Mouse (Mus musculus) heart, adult 8-10 months (tissue): Measurements from ENCODE around the gene 4930562C15Rik. TPM values are rescaled to one million over a fixed set of nuclear protein-coding genes. Genes with fewer than 3 reads are reported as not detected.

Experiments used
- DNase-seq: peaks from one replicate; pipeline ENCODE4 v3.0.0; 2022; ENCODE audit warnings: low spot score
- total RNA-seq, 4 experiments: library from RNA; stranded (reverse); gene quantifications; 2 replicates each; pipeline ENCODE4 v1.2.4; 2022

4930562C15Rik gene
- total RNA-seq, 4 experiments from 2014 or later: not detected

DNA sequence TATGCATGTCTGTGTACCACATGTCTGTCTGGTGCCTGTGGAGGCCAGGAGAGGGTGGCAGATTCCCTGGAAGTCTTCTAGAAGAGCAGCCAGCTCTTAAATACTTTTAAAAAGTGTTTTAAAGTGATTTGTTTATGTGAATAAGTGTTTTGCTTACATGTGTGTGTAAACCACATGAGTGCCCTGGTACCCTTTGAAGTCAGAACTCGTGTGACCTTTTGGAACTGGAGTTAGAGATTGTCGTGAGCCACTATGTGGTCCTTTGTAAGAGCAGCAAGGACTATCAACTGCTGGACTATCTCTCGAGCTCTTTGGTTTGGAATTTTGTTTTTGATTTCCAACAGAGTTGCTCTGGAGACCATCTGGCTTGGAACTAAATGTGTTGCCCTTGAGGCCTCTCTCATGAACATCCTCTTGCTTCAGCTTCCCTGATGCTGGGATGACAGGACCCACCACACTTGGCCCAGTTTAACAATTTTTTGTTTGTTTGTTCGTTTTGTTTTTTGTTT, 55.0 kb downstream of the 4930562C15Rik start:
- peak; percentile 56 for DNase-seq

DNA sequence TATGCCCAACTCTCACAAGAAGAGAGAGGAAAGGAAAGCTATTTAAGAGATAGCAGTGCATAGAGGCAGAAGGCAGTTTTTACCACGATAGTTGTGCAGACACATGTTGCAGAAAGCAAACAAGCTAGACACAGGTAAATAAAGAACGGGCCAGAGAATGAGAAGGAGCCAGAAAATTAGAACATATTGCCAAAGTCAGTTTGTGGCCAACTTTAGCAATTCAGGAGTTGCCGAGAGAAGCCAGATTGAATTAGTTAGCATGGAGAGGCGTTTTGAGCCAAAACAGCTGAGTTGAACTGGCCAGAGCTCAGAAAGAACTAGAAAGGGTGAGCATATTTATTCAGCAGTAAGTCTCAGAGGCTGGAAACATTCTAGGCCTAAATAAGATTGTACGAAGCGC, 57.0 kb downstream of the 4930562C15Rik start:
- DNase-seq: no peak

DNA sequence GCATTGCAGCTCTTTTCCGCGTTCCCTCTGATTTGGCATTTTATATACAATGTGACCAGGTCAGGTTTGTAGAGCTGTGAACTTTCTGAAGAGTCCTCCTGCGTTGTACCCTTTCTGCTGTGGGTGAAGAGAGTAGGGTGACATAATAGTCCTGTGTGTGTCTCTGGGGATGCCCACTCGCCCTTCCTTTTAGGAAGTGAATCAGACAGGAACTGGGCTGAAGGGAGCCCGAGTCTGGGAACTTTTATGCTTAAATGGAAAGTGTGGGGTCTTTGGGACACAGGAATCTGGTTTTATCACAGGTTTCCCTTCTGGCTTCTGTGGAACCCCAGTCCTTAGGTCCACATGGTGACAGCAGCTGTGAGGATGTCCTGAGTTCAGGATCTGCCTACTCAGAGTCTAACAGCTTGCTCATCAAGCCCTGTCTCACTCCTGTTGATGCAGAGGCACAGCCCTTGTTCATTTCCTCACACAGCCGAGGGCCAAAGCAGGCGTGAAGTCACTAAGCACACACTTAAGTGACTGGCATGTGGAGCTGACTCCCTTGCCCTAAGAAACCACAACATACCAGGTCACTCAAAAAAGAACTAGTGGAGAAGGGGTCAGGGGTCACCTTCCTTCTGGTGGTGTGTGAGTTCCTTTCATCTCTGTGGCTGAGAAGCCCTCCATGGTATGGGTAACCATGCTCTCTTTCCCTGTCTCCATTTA, 59.1 kb downstream of the 4930562C15Rik start:
- DNase-seq: no peak

GRCm38 (mm10) chr16:4896249-4897027, 61.2 kb downstream of the 4930562C15Rik start:
- peak; percentile 69 for DNase-seq

DNA sequence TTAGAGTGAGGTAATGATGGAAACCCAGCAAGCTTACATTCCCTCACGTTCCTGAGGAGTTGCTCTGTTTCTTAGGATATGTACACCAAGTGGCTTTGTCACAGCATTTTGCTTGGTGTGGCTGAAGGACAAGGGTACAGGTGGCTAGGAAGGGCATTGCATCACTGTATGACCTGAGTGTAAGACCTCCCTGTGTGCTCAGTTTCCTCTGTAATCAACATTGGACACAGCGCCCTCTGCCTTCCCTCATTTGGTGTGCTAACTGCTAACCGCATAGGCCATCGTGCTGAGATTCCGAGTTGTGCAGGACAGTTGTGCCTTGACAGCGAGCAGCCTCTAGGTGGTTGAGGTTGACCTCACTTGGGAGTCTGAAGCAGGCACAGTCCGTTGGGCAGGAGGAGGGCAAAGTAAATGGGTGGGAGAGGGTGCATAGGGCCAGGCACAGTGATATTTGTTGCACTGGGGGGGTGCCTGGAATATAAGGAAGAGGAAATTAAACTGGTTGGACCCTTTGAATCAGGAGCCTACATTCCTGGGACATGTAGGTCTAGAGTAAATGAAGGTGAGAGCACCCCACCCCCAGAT, 62.0 kb downstream of the 4930562C15Rik start:
- DNase-seq: no peak

DNA sequence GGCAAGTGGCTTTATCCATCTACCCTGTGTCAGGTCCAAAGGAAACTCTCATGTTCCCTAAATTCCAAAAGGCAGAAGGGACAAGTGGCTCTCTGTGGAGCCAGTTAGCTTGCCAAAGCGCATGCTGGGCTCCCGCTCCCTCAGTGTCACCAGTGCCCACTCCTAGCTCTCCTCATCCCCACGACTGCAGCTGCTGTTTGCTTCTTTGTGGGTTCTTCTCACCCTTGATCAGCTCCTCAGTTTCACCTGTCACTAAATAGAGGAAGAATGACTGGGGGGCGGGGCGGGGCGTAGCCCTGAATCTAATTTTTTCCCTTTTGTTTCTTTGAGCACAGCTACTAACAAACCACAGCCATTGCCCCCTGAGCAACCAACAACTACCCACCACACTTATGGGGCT, 63.7 kb downstream of the 4930562C15Rik start:
- DNase-seq: no peak

GRCm38 (mm10) chr16:4899711-4900110, 64.5 kb downstream of the 4930562C15Rik start:
- DNase-seq: no peak

- DNase-seq: no peak
Observed at GRCm38 (mm10) chr16:4901167-4901566, 66.0 kb downstream of the 4930562C15Rik start.

- no peak for DNase-seq
Observed at GRCm38 (mm10) chr16:4902390-4902789, 67.2 kb downstream of the 4930562C15Rik start.

- DNase-seq: no peak
Observed at GRCm38 (mm10) chr16:4903491-4904102, 68.4 kb downstream of the 4930562C15Rik start.

GRCm38 (mm10) chr16:4904878-4905277, 69.7 kb downstream of the 4930562C15Rik start:
- DNase-seq: no peak

DNA sequence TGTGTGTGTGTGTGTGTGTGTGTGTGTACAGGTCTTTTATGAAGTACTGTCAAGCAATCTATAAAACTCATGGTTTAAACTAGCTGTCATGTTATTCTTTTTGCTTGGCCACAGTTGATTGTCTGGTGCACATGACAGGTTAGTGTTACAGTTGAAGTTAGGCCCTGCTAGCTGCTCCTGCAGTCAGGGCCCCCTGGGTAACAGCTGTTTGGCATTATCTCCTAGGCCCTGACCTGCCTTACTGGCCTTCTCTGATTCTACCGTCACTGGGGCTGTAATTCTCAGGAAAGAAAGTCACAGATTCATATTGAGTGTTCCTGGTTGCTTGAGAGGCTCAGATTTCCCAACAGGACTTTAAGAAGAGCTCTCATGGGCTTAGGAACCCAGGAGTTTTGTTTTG, 70.4 kb downstream of the 4930562C15Rik start:
- no peak for DNase-seq

GRCm38 (mm10) chr16:4906559-4906958, 71.3 kb downstream of the 4930562C15Rik start:
- no peak for DNase-seq

- no peak for DNase-seq
Observed at GRCm38 (mm10) chr16:4907386-4907785, 72.2 kb downstream of the 4930562C15Rik start.

DNA sequence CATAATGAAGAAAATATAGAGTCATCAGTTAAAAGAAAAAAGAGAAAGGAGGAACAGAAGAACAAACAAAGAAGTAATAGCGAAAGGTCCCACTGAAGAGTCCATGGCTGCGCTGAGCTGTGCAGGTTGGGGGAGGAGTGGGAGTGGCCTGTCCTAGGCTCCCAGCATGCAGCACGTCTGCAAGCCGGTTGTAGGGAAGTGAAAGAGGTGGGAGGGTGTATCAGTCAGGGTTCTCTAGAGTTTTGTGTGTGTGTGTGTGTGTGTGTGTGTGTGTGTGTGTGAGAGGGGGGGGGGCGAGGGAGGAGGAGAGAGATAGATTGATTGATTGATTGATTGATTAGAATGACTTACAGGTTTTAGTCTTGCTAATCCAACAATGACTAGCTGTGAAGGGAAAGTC, 72.8 kb downstream of the 4930562C15Rik start:
- no peak for DNase-seq

DNA sequence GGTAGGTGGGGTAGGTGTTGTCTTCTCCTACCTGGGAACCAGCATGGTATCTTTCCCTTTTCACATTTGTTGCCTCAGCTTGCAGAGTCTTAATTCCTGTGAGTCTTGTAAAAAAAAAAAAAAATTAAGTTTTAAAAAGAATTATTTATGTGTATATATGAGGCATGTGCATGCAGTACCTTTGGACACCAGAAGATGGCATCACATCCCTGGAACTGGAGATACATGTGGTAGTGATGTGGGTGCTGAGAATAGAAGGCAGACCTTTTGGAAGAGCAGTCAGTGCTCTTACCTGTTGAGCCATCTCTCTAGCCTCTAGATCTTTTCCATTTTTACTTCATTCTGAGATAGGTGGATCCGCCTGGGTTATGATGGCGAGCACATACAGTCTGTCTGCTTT, 74.5 kb downstream of the 4930562C15Rik start:
- no peak for DNase-seq

DNA sequence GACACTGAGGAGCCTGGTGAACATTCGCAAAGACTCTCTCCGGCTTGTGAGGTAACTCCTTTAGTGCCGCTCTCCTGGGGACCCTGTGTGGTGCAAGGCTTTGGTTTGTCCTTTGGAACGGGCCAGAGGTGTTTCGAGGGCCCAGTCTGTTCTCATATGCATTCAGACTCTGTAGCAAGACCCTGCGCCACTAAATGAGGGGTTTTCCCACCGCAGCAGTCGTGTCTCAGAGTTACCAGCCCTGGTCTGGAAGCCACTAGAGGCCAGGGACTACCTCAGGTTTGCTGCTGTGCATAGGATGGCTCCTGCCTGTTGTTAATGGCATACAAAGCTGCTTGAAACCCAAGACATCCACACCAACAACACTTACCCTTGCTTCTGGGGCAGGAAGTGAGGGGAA, 75.5 kb downstream of the 4930562C15Rik start:
- DNase-seq: no peak

- no peak for DNase-seq
Observed at GRCm38 (mm10) chr16:4912074-4912648, 76.9 kb downstream of the 4930562C15Rik start.

- DNase-seq: no peak
Observed at GRCm38 (mm10) chr16:4912907-4913782, 77.9 kb downstream of the 4930562C15Rik start.
